Mouse (Mus musculus): Measurements from ENCODE around the gene Ntf3.

Gene Ntf3

GRCm38 (mm10) chr6:126166548-126167207, at the start of gene Ntf3:
Ntf3 (minus strand) TSS chr6:126166910.
- no peak for DNase-seq

DNA sequence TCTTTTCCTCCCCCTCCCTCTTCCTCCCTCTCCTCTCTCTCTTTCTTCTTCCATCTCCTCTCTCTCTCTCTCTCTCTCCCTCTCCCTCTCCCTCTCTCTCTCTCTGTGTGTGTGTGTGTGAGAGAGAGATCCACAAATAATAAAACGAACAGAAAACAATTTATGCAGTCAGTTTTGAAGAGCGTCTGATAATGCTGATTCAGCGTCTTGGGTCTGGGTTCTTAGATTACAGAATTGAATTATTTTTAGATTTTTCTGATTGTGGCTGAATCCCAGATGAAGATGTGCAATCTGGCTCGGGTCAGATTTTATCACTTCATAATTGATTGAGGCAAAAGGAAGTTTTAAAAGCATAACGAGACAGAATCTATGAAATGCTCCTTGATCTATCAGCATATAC, 46.6 kb upstream of the Ntf3 start:
- no peak for DNase-seq

DNA sequence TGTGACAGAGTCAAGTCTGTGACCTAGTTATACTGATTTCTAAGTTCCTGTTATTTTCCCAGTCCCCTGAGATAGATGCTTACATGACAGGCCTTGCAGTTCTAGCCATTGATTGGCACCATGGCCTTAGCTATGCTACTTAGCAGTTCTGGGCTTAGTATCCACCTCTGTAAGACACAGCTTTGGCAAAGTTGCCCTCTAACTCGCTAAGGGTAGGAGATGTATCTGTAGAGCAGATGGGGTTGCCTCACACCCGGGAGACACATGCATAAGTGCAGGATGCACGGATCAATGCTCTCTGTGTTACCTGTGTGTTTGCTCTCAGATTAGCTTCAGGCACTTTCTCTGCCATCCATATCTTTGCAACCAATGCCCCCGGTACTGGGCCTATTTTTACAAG, 36.7 kb upstream of the Ntf3 start:
- DNase-seq: no peak

GRCm38 (mm10) chr6:126202959-126203358, 36.2 kb upstream of the Ntf3 start:
- no peak for DNase-seq

- DNase-seq: no peak
These were observed 35.0 kb upstream of the Ntf3 start for GRCm38 (mm10) chr6:126201721-126202120.

DNA sequence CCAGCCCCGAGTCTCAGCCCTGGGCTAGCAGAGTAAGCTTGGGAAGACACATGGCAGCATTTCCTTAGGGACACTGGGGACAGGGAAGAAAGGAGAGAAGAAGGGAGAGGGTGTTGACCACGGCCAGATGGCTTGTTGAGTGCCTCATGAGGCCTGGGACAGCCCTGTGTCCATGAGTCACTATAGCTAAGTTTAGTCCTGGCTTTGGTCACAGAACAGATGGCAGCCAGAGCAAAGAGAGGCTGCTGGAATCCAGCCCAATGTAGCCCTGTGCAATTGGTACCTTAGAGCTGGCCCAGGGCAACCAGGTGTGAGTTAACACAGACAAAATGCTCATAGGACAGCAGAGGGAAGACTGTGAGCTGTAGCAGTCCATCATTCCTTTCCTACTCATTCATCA, 33.2 kb upstream of the Ntf3 start:
- DNase-seq: no peak

DNA sequence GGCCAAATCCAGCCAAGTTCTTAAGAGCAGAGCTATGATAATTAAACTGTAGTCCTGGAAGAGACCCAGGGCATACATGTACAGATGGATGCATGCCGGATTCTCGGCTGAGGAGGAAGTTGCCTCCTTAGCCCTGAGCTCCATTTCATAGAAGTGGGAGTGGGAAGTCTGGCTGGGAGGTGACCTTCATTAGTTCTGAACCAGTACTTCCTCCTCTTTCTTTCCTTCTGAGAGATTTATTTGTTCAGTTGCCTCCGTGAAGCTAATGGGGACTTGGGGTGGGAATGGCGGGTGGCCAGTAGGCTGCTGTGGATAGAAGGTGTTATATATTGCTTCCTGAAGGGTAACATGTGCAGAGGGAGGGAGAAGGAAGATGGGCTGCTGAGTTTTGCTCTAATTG, 28.1 kb upstream of the Ntf3 start:
- DNase-seq: no peak

GRCm38 (mm10) chr6:126190218-126190871, 23.6 kb upstream of the Ntf3 start:
- DNase-seq: no peak

- DNase-seq: no peak
These were observed 20.7 kb upstream of the Ntf3 start for GRCm38 (mm10) chr6:126187400-126187799.

DNA sequence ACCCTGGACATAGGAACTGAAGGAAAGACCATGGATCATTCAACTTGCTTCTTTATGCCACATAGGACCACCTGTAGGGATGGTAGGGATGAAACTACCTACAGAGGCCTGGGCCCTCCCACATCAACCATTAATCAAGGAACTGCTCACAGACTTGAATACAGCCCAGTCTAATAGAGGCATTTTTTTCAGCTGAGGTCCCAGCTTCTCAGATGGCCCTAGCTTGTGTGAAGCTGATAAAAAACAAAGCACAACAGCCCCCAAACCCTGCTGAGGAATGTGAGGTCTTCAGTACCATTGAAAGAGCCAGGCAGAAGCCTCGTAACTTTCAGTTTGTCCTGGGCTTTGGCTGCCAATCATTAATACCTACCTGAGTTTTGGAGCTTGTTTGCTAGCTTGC, 19.4 kb upstream of the Ntf3 start:
- DNase-seq: no peak

GRCm38 (mm10) chr6:126172071-126172470, 5.4 kb upstream of the Ntf3 start:
- no peak for DNase-seq

DNA sequence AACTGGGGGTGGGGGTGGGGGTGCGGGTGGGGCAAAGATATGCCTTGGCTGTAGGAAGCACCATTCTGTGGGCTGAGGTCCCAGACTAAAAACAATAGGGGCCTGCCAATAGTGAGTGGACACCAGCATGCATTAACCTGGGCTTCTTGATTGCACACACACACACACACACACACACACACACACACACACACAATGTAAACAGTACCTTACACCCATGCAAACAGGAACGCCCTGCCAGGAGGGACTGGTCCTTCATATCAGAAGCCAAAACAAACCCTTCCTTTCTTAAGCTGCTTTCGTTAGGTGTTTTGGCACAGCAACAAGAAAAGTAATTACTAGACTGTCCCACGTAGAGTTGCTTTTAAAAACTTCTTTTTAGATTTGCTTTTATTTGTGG, 4.1 kb upstream of the Ntf3 start:
- DNase-seq: no peak

DNA sequence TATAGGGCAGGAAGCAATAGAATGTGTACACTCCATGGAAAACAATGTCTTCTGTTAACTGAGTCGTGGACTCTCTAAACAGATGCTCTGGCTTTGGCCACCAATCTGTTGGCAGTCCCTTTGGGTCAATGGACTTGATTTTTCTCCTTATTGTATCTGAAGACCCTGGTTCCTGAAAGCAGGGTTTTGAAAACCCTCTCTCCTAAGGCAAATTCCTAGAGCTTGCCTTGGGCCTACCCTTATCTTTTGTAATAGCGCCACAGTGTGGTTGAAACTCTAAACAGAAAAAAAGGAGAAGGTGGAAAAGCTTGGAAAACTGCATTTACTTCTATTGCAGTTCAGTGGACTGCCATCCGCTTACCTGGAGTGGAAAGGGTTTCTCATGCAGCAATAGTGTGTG, 1.0 kb upstream of the Ntf3 start:
- no peak for DNase-seq

DNA sequence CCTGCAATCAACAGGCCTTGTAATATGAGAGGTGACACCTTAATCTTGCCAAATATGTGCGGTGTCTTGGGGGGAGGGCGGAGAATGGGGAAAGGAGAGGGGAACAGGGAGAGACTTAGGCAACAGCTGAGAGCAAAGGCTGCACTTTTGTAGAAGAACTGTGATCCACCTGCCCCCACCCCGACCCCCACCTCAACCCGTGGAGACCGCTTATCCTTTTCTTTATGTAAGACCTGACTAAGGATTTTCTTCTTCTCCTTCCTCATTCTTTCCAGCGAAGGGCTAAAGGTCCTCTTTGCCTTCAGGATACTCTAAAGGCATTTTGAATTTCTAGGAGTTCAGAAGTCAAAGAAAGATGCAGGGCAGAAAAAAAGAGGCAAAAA, 489 bp upstream of the Ntf3 start:
- no peak for DNase-seq

DNA sequence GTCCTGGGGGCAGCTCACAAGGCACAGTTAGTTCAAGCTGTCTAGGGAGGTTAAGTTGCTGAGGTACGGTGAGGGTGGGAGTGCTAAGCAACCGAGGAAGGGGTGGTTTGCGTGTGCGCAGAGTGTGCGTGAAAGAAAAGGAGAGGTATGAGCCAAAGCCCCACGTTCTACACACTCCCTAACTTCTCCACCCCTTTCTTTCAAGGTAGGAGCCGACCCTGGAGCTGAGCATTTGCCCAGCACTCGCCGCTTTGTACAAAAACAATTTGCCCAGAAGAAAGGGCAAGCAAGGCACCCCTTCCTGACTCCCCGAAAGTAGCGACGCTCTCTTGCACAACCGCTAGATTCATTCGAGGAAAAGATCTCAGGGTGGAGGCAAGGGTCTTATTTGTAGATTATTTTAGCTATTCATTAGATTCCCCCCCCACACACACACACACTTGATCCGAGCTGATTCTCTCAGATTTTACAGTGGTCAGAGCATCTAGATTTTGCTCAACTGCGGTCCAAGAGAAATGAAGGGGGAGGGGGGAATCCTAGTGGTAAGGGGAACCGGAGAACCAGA, 1.0 kb downstream of the Ntf3 start:
- DNase-seq: no peak

DNA sequence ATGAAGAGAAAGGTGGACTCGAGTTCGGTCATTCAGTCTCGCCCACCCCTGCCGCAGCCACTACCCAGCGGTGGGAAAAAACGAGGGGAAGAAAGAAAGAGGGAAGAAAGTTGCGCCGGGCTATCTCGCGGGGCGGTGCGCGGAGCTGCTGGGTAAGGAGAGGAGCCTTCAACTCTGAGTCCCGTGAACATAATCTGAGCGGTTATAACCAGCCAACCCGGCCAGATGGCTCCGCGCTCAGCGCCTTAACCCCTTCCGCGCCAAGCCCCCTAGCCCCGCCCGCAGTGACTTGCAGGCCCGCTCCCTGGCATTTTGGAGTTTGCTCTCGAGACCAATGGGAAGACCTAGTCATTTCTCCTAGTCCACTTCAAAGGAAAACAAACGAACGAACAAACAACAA, 1.9 kb downstream of the Ntf3 start:
- DNase-seq: peak; percentile 23

- DNase-seq: no peak
These were observed 2.6 kb downstream of the Ntf3 start for GRCm38 (mm10) chr6:126163861-126164755.

DNA sequence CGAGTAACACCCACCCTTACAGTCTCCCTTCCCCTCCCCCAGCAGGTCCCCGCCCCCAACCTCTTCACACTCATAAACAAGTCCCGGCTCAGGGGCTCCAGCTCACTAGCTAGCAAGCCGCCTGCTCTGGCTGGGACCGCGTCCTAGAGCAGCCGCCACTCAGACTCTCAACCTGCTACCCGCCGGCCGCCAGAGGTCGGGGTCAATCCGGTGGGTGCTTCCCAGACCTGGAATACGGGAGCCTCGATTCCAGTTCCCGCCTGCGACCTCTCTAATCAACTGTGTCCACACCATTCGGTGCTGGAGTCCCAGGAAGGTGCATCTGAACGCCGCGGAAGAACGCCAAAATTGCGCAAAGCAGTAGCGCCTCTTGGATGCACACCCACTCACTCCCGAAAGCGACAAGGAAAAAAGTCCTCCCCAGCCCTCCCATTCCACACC, 3.5 kb downstream of the Ntf3 start:
- peak; percentile 8 for DNase-seq

GRCm38 (mm10) chr6:126162351-126162758, 4.4 kb downstream of the Ntf3 start:
- DNase-seq: no peak

GRCm38 (mm10) chr6:126161571-126162340, 5.0 kb downstream of the Ntf3 start:
- no peak for DNase-seq

DNA sequence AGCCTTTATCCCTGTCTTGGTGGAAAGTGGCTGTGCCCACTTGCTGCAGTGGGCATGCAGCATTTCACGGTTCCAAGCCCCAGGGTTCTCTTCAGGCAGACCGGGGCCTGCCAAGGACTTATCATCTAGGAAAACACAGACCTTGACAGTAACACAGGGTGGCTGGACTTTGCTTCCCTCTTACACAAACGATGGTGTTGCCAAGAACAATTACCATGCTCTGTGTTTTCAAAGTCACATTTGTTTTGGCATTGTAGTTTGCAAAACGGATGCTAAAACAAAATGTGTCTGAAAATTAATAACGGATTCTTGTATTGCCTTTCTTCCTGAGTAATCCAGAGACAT, 6.7 kb downstream of the Ntf3 start:
- no peak for DNase-seq

- DNase-seq: no peak
These were observed 7.2 kb downstream of the Ntf3 start for GRCm38 (mm10) chr6:126159279-126160066.
